Comparison of ENCODE assay signal across 1 mouse cellular context in the genomic region with DNA sequence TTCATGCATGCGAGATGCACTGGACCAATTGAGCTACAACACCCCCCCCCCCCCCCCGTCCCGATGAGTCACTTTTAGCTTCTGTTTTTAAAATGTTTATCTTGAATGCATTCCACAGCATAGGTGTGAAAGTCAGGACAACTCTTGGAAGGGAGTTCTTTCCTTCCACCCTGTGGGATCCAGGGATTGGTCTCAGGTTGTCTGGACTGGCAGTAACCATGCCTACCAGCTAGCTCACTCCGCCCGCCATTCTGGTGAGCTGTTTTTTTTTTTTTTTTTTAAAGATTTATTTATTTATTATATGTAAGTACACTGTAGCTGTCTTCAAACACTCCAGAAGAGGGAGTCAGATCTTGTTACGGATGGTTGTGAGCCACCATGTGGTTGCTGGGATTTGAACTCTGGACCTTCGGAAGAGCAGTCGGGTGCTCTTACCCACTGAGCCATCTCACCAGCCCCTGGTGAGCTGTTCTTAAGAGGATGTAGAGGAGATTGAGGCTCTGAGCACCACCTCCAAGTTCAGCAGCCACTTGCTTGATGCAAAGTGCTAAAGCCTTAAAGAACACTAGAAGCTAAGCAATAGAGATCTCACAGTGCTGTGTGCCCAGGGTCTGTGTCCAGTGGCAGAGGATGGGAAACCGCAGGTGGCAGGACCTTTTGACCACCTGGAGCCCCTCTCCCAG.
A peak's percentile ranks its signal among the peaks of the same experiment; 100 is the strongest.
TF ChIP-seq lines count a peak whose summit lies in the region.

No protein-coding gene starts in this region.

TF ChIP-seq in MEL, 35 proteins besides CTCF, POLR2A, EP300 and RAD21:
- TF ChIP-seq ZNF384 (IDR thresholded peaks at IDR 0.05; ENCODE audit: low read depth, low read length) (peak; percentile 72), TBP (IDR thresholded peaks at IDR 0.05; ENCODE audit: low read depth, low read length) (peak; percentile 97), MAFK (IDR thresholded peaks at IDR 0.05; ENCODE audit: borderline replicate concordance, low read depth, low read length) (peak; percentile 53; the same call in 1 of the 2 replicates)
